Mouse (Mus musculus) liver (tissue): ENCODE results near the gene Dnal4.
A peak's percentile ranks its signal among the peaks of the same experiment; 100 is the strongest.

Experiments used
- DNase-seq: peaks from one replicate; pipeline ENCODE4 v3.0.0-alpha.2; 2020; ENCODE audit warnings: mixed read lengths

Gene Dnal4

GRCm38 (mm10) chr15:79728731-79729388, 48.8 kb downstream of the Dnal4 start:
- no peak for DNase-seq

GRCm38 (mm10) chr15:79728311-79728710, 49.3 kb downstream of the Dnal4 start:
- DNase-seq = no peak

GRCm38 (mm10) chr15:79727840-79728239, 49.8 kb downstream of the Dnal4 start:
- no peak for DNase-seq

- no peak for DNase-seq
These were observed 52.4 kb downstream of the Dnal4 start for GRCm38 (mm10) chr15:79725190-79725789.

- peak; percentile 29 for DNase-seq
These were observed 54.2 kb downstream of the Dnal4 start for GRCm38 (mm10) chr15:79723439-79723838.

- DNase-seq = no peak
These were observed 56.9 kb downstream of the Dnal4 start for GRCm38 (mm10) chr15:79720796-79721195.

GRCm38 (mm10) chr15:79720267-79720666, 57.4 kb downstream of the Dnal4 start:
- no peak for DNase-seq

- DNase-seq = no peak
These were observed 60.9 kb downstream of the Dnal4 start for GRCm38 (mm10) chr15:79716710-79717109.

- DNase-seq = no peak
These were observed 62.0 kb downstream of the Dnal4 start for GRCm38 (mm10) chr15:79715646-79716045.
